Mouse (Mus musculus): ENCODE results near the gene Erf. TPM values are rescaled to one million over a fixed set of nuclear protein-coding genes. Genes with fewer than 3 reads are reported as not detected.

Gene Erf
- total RNA-seq, 2 experiments from 2014 or later, result 65.1 to 75.6 TPM

Small RNA genes lying within 50 kb of the gene (microRNA-seq; reads per million reads assigned to microRNA genes)
- 0 to 2.0 reads per million in 2 experiments for gene Mir7048

Other genes with a start within 250 kb of the Erf start
- 1,000 to 10,000 TPM; 1,972 to 2,046 TPM for gene Atp1a3, start 244.8 kb downstream of the Erf start, total RNA-seq (2021)
- gene Grik5, start 178.4 kb downstream of the Erf start, total RNA-seq (2021), result 100 to 1,000 TPM; 215 to 242 TPM
- gene Zfp574, start 178.2 kb downstream of the Erf start, total RNA-seq (2021), result 10 to 100 TPM; 31.4 to 37.0 TPM
- gene Pou2f2, start 71.0 kb downstream of the Erf start, total RNA-seq (2021), result 10 to 100 TPM; 11.8 to 13.7 TPM
- 10 to 100 TPM; 24.1 to 25.4 TPM for gene Dedd2, start 30.1 kb downstream of the Erf start, total RNA-seq (2021)
- 10 to 100 TPM in 1 of 2 experiments, 1 to 10 TPM in 1; 10.0 to 11.1 TPM for gene Zfp526, start 29.3 kb downstream of the Erf start, total RNA-seq (2021)
- gene Gsk3a, start 12.9 kb downstream of the Erf start, total RNA-seq (2021), result 100 to 1,000 TPM; 213 to 224 TPM
- gene Cic, start 16.9 kb upstream of the Erf start, total RNA-seq (2021), result 100 to 1,000 TPM; 211 to 223 TPM
- 10 to 100 TPM; 26.7 to 28.0 TPM for gene Pafah1b3, start 47.2 kb upstream of the Erf start, total RNA-seq (2021)
- not detected for gene Prr19, start 50.6 kb upstream of the Erf start, total RNA-seq (2021)
- gene Tmem145, start 55.3 kb upstream of the Erf start, total RNA-seq (2021), result 10 to 100 TPM; 47.8 to 55.1 TPM
- gene Megf8, start 66.4 kb upstream of the Erf start, total RNA-seq (2021), result 100 to 1,000 TPM in 1 of 2 experiments, 10 to 100 TPM in 1; 99.2 to 105 TPM
- not detected for gene Cnfn, start 119.0 kb upstream of the Erf start, total RNA-seq (2021)
- gene Lipe, start 147.9 kb upstream of the Erf start, total RNA-seq (2021), result 1 to 10 TPM; 5.4 to 6.4 TPM
- gene Cxcl17, start 162.1 kb upstream of the Erf start, total RNA-seq (2021), result not detected
- 1 to 10 TPM; 2.2 to 2.7 TPM for gene Ceacam1, start 226.8 kb upstream of the Erf start, total RNA-seq (2021)

Measured in left cerebral cortex, postnatal 25 days (tissue).